Mouse (Mus musculus) adrenal gland, postnatal 14 days (tissue): ENCODE measurements at regions not wholly inside any gene's neighbourhood (a gene's known extent, or its start where the extent isn't known, plus 50 kb on each side); places are given as distances from the start of the nearest gene placed in this dataset.
A peak's percentile ranks its signal among the peaks of the same experiment; 100 is the strongest.

Experiments
- DNase-seq: peaks from one replicate; pipeline ENCODE4 v3.0.0; 2021; ENCODE audit warnings: mixed read lengths

DNA sequence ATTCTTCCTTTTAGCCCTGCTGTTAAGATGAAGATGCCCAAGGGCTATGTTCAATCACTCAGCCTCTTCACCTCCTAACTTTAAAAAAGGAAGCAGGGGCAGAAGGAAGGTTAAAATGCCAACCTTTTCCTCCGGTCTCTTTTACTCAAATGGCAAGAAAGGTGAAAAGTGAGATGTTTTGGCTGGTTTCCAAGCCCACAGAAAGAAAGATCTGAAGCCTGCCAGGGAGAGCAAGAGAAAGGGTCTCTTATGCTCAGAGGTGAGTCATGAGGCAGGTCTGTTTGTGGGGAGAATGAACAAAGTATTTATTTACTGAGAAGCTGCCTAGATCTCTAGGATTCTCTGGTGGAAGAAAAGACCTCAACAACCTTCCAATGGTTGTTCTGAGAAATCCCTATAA lies 162.1 kb upstream of the Kirrel3 start:
- DNase-seq: no peak

- no peak for DNase-seq
Observed at GRCm38 (mm10) chr9:34328723-34329122, 157.0 kb upstream of the Kirrel3 start.

- no peak for DNase-seq
Observed at GRCm38 (mm10) chr9:34334112-34334511, 151.6 kb upstream of the Kirrel3 start.

- DNase-seq: no peak
Observed at GRCm38 (mm10) chr9:34334555-34335468, 150.9 kb upstream of the Kirrel3 start.

- no peak for DNase-seq
Observed at GRCm38 (mm10) chr9:34348442-34348841, 137.3 kb upstream of the Kirrel3 start.

- no peak for DNase-seq
Observed at GRCm38 (mm10) chr9:34349997-34350396, 135.7 kb upstream of the Kirrel3 start.

DNA sequence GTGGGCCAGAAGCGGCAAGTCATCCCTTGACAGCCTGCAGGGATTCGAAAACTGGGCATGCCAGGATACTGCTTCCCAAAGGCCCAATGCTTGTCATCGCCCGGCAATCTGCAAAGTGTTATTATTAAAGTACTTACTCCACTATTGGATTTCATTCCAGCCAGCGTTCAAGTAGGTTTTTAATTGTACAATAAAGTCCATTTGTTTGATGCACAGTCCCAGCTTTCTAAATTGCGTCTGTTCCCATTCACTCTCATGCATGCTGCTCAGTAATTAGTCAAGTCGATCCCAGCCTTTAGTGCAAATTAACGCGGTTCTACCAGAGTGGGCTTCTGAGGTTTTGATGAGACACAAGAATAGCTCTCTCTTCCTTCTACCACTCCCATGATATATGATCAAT lies 131.9 kb upstream of the Kirrel3 start:
- no peak for DNase-seq

DNA sequence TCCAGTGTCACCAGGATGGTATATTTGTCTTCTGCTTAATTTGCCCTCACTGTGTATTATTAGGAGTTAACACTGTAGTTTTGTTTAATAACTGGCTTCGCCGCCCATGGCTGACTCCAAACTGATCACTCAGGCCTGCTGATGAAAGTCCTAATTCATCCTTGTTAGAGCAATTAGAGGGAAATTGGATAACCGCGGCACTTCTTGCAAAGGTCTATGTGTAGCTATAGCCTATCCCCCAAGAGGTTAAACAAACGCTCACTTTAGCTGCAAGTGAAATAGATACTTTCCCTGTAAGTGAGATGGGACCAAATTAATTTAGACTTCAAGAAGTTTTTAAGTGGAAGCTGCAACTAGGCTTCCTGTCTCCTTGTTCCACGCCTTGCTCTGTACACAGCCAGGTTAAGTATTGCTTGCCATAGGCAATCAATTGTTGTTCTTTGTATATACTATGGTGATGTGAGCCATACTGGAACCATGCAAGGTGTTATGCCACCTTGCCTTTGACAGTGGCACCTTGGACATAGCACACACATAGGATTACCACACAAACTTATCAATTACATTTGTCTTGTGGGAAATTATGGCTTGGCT lies 130.9 kb upstream of the Kirrel3 start:
- no peak for DNase-seq

GRCm38 (mm10) chr9:34370686-34371398 lies 114.9 kb upstream of the Kirrel3 start:
- no peak for DNase-seq

DNA sequence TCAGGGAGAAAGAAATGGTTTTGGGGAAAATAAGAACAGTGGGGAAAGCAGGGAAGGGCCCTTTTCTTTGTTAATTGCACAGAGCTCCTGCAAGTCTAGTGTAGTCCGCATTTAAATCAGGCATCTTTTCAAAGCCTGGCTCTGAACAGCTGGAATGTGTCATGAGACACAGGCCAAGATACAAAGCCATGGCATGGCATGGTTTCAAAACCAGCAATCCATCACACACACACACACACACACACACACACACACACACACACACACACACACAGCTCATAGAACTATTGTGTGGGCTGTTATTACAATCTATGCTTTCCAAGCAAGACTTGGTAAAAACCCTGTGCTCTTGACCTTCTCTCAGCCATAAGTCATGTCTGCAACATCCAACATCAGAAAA lies 110.5 kb upstream of the Kirrel3 start:
- peak; percentile 67 for DNase-seq

DNA sequence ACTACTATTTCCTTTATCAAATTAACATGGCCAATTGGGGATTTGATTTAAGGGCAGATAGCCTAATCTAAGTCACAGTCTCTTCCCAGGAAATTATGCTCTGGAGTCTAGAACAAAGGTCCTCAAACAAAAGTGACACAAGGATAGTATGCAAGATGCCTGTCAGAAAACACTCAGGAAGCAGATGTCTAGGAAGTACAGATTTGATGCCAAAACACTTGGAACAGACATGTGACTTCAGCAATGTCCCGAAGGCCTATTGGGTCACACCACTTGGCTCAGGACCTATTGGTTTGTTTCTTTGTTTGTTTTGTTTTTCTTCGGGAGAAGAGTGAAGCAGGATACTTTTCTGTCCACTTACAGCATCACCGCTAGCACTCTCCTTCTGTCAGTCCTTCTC lies 105.7 kb upstream of the Kirrel3 start:
- peak; percentile 19 for DNase-seq

DNA sequence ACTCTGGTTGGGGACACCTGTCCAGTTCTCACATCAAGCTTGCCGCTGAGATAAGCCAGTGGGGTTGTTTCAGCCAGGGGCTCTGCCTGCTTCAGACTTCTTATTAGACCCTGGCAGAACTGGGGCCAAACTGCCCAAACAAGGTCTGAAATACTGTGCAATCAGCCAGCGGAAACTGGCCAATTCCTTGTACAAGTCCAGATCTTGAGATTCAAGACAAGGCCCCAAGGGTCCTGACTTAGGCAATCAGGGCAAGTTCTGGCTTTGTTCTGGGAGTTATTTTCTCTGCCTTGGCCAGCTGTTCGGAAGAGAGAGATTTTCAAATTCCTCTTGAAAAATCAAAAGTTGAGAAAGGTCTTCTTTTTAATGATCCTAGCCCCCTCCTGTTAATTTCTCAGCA lies 104.1 kb upstream of the Kirrel3 start:
- peak; percentile 50 for DNase-seq

DNA sequence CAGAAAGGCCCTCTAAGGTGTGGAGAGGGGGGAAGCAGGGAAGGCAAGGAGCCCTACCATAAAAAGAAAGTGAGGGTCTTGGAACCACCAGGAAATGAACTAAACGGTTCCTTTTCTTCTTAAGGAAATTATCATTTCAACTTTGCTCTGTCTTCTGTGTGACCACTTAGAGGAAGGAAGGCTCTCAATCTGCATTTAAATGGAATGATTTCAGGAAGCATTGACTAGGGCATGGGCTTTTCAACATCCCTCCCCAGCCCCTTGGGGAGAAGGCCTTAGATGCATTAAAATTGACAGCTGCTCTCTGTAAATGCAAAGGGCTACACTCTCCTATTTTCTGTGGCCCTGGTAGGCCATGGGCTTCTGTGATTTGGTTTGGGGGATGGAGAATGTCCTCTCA lies 103.5 kb upstream of the Kirrel3 start:
- DNase-seq: no peak

DNA sequence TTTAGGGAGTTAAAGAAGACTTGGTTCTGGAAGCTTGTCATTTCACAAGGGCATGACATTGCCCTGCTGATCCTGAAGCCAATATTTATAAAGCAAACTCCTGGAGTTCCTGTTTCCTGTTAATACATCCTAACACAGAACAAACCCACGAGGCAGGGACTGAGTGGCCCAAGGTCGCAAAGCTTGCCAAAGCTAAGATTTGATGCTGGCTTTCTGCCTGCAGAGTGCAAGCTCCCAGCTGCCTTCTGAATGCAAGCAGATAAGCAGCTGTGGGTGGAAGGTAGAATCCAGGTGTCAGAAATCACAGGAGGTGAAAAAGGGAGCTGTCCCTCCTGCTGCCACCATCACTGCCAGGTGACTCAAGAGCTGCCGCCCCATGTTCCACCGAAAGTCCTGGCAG lies 99.6 kb upstream of the Kirrel3 start:
- DNase-seq: peak; percentile 59

- DNase-seq: no peak
Observed at GRCm38 (mm10) chr9:34393042-34393441, 92.7 kb upstream of the Kirrel3 start.

GRCm38 (mm10) chr9:34395839-34396804 lies 89.6 kb upstream of the Kirrel3 start:
- DNase-seq: no peak

DNA sequence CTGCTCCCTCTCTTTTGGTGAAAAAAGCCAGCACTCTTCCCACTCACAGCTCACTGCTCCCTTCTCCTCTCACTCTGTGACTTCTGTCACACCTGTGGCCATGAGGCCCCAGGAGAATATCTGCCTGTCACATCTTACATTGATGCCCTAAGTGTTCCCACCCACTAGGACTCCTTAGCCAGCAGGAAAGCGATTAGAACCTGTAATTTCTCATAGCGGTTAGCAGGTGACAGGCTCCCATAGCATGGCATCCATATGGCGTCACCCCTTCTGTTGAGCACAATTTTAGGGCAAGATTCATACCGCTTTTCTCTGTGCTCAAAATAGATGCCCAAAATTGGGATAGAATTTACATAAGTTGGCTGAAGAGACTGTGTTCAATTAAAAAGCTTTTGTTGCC lies 74.0 kb upstream of the Kirrel3 start:
- no peak for DNase-seq

- no peak for DNase-seq
Observed at GRCm38 (mm10) chr9:34416153-34416552, 69.5 kb upstream of the Kirrel3 start.

- no peak for DNase-seq
Observed at GRCm38 (mm10) chr9:34418100-34418499, 67.6 kb upstream of the Kirrel3 start.

DNA sequence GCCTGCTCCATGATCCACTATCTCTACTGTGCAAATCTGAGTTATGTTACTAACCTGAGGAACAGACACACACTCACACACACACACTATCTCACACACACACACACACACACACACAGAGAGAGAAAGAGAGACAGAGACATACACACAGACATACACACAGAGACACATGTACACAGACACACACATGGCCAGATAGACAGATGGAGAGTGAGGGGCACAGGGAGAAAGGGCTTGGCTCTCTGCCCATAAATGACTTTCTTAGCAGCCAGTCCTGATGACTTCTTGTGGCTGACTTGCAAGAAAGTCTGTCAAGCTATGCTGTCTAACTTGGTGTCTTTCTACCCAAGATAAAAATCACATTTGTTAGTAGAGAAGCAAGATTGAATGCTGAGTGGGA lies 63.7 kb upstream of the Kirrel3 start:
- DNase-seq: no peak

DNA sequence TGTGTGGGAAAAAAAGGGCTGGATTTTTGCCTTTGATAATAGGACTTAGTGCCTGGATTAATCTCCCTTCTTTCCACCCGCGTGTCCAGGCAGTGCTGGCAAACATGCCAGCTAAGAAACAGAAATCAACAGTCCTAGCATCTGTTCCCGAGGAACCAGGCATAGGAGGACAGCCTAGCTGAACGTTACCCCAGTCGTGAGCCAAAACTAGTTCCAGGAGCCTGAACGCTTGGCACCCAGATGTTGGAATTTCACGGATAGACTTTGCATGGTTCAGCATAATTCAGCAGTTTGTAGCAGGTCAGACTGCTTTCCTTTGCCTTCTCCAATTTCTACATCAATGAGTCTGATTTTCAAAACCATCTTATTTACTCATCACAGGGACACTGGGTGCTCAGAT lies 62.6 kb upstream of the Kirrel3 start:
- no peak for DNase-seq

DNA sequence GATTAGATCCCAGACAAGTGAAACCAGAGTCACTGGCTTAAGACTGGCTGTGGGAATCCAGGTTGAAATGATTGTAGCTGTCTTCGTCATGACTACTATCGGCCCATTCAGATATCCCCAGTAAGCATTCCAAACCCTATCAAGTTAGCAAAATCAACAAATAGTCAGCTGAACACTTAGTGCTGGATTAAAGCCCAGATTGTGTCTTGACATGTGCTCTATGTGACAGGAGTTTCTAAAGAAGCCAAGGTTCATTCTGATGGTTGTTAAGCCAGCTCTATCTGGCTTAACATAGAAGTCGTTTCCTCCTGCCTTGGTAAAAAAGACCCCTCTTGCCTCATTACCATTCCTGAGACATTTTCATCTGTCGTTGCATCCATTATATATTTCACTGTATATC lies 59.1 kb upstream of the Kirrel3 start:
- no peak for DNase-seq
